Mouse (Mus musculus) spleen, adult 2 months (tissue): ENCODE data around the gene Rab26.

Source experiments
- CTCF ChIP-seq: fragments of 200-500 bp; IDR thresholded peaks from 2 replicates; pipeline ENCODE4 v1.5.1; 2011; ENCODE audit warnings: mild to moderate bottlenecking, inconsistent platforms; ENCODE audit not compliant: insufficient read depth, insufficient read length, insufficient replicate concordance; ENCODE audit errors: extremely low read depth
- POLR2A ChIP-seq: fragments of 200-500 bp; IDR thresholded peaks from 2 replicates; pipeline ENCODE4 v1.6.1; 2011; ENCODE audit warnings: low read depth, low read length, inconsistent platforms

- TF ChIP-seq CTCF, result no peak
- no peak for TF ChIP-seq POLR2A
Measured at GRCm38 (mm10) chr17:24557091-24557490, 23.1 kb upstream of the Rab26 start.
